Mouse (Mus musculus): ENCODE measurements around the gene Gpx7. TPM values are rescaled to one million over a fixed set of nuclear protein-coding genes. Genes with fewer than 3 reads are reported as not detected.

Gpx7 gene
- polyA plus RNA-seq, 1 experiment from 2014 or later, result 44.3 TPM

DNA sequence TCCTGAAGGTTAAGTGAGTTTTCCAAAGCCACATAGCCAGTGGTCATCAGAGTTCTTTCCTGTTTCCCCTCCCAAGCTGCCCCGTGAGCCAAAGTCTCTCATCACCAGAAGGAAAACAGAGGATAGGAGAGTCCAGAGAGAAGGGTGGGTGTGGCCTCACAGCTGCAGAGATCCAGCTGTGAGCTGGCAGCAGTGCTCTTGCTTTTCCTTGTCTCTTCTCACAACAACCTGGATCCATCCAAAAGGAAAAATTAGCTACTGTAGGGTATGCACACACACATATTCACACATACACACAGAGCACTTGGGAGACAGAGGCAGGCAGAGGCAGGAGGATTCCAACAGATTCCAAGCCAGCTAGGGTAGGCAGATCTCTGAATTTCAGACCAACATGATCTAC is 20.7 kb downstream of the Gpx7 start:
- H3K4me3 ChIP-seq, result no peak overlapping the region
- H3K27me3 ChIP-seq (ENCODE audit: low read depth, poor library complexity, severe bottlenecking), result peaks cover 40% of the 10 kb centered on the region
- no peaks in the 10 kb centered on the region for H3K36me3 ChIP-seq
- H3K9me3 ChIP-seq (replicated peaks), result no peaks in the 10 kb centered on the region
- H3K27ac ChIP-seq, result no peak overlapping the region
- WGBS, result 26% methylated on average over 1 of the region's 1 CpGs
- peaks cover 40% of the 10 kb centered on the region for H3K4me1 ChIP-seq
- no peak for DNase-seq (ENCODE audit: low spot score)

DNA sequence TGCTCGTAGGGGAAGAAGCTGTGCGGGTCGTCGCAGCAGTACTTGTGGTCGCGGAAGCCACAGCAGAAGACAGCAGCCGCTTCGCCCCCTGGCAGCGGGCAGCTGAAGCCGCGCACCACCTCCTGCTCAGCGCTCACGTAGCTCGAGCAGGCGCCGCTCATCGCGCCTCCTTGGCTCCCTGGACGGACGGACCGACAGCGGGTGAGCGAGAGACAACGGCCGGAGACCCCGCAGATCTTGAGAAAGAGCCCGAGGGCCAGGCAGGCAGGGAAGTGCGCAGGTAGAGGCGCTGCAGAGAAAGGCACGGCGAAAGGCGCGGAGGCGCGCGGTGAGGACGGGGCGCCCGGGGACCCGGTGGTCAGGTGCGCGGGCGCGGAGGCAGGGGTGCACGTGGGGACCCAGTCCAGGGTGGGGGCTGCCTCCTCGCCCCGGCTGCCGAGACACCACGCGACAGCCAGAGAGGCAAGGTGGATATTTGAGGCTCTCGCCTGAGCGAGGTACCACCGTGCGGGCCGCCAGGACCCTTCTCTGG is 23.5 kb downstream of the Gpx7 start, which contains the start of gene Shisal2a:
Gene Shisal2a (minus strand): TSS at position 167 of the 532 bp plus-strand sequence.
- DNase-seq (ENCODE audit: low spot score), result peak; percentile 68
- H3K9me3 ChIP-seq (replicated peaks), result no peaks in the 10 kb centered on the region
- peaks cover 49% of the 10 kb centered on the region for H3K4me1 ChIP-seq
- peak within 1 kb of the TSS; percentile 59 for H3K4me3 ChIP-seq
- H3K27ac ChIP-seq, result peak within 1 kb of the TSS; percentile 90
- H3K27me3 ChIP-seq (ENCODE audit: low read depth, poor library complexity, severe bottlenecking), result peaks cover 40% of the 10 kb centered on the region
- no peaks in the 10 kb centered on the region for H3K36me3 ChIP-seq
- 1% methylated on average over 55 of the region's 55 CpGs for WGBS

DNA sequence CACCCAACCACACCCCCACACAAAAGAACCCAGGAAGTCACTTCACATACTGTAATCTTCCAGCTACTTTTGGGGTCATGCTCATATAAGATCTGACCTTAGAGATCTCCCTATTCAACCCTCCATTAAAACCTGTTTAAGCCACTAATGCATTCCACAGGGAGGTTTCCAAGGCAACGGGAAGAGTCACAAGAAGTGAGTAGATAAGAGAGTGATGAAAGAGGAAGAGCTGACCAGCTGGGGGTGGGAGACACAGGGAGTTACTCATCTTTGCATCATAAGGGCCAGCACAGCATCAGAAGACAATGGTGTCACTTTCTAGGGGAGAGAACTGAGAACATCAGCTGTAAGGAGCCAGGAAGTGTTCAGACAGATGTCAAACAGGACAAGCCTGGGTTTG is 26.6 kb downstream of the Gpx7 start:
- DNase-seq (ENCODE audit: low spot score), result no peak
- H3K9me3 ChIP-seq (replicated peaks), result no peaks in the 10 kb centered on the region
- peak overlapping the region; percentile 57; the same call in 1 of the 2 replicates for H3K27ac ChIP-seq
- peaks cover 40% of the 10 kb centered on the region for H3K27me3 ChIP-seq (ENCODE audit: low read depth, poor library complexity, severe bottlenecking)
- no peaks in the 10 kb centered on the region for H3K36me3 ChIP-seq
- no peak overlapping the region for H3K4me3 ChIP-seq
- H3K4me1 ChIP-seq, result peaks cover 32% of the 10 kb centered on the region
- WGBS, result 33% methylated on average over 1 of the region's 1 CpGs

DNA sequence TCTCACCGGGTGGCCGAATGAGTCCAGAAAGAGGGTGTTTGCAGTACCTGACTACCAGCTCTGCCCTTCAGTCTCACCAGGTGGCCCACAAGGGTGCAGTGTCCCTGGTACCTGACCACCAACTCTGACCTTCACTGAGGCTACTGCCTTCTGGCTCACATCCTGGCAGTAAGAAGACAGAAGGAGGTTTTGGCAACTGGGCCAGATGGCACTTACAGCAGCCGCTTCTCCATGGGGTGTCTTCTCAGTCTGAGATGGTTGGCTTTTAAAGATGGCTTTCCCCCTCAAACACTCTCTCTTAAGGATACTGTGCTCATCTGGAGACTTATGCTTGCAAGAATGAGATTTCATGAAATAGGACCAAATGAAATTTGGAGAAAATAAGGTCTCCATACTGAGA is 27.3 kb downstream of the Gpx7 start:
- no peak for DNase-seq (ENCODE audit: low spot score)
- Histone ChIP-seq H3K27ac (peak overlapping the region; percentile 57), H3K36me3 (no peaks in the 10 kb centered on the region), H3K4me3 (no peak overlapping the region), H3K27me3 (ENCODE audit: low read depth, poor library complexity, severe bottlenecking) (peaks cover 33% of the 10 kb centered on the region), H3K4me1 (peaks cover 32% of the 10 kb centered on the region), H3K9me3 (replicated peaks) (no peaks in the 10 kb centered on the region)
- WGBS, result 77% methylated on average over 3 of the region's 3 CpGs

DNA sequence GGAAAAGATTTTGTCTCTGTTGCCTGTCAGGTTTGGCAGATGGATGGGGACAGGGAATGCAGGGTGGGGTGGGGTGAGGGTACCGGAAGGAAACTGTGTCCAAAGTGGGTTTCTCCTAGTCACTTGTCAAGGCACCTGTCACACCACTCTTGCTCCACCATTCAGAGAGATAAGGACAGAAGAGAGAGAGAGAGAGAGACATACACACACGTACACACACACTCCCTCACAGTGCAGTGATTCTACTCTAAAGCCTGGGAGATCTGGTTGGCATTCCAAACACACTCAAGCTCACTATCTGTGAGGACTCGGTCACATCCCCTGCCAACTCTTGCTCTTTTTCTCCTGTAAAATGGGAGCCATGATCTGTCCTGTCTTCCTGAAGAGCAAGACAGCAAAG is 34.6 kb downstream of the Gpx7 start:
- H3K27ac ChIP-seq, result peak overlapping the region; percentile 56

DNA sequence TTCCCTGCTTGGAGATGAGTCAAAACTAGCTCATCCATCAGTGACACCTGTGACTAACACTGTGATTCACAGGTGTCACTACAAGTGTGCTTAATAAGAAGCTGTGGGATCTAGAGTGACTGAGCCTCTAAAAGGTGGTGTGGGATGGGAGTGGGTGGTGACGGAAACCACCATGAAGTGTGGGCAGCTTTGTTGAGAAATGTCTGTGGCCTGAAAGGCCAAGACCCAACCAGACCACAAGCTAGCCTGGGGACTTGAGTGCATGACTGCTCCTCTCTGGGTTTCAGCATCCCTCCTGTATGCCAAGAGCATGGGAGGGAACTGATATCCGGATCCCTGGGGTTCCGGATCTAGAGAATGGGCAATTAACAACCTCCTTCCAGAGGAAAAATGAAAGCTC is 35.3 kb downstream of the Gpx7 start:
- no peaks in the 10 kb centered on the region for H3K36me3 ChIP-seq
- H3K4me3 ChIP-seq, result no peak overlapping the region
- peaks cover 29% of the 10 kb centered on the region for H3K4me1 ChIP-seq
- no peaks in the 10 kb centered on the region for H3K9me3 ChIP-seq (replicated peaks)
- no peaks in the 10 kb centered on the region for H3K27me3 ChIP-seq (ENCODE audit: low read depth, poor library complexity, severe bottlenecking)
- H3K27ac ChIP-seq, result peak overlapping the region; percentile 61; the same call in 1 of the 2 replicates
- no peak for DNase-seq (ENCODE audit: low spot score)
- 93% methylated on average over 3 of the region's 3 CpGs for WGBS

More for the DNA sequence above, 34.6 kb downstream of the Gpx7 start:
- Histone ChIP-seq H3K9me3 (replicated peaks) (no peaks in the 10 kb centered on the region), H3K4me3 (no peak overlapping the region), H3K27me3 (ENCODE audit: low read depth, poor library complexity, severe bottlenecking) (no peaks in the 10 kb centered on the region), H3K4me1 (peaks cover 29% of the 10 kb centered on the region), H3K36me3 (no peaks in the 10 kb centered on the region)
- DNase-seq (ENCODE audit: low spot score), result no peak
- WGBS, result 61% methylated on average over 3 of the region's 3 CpGs

DNA sequence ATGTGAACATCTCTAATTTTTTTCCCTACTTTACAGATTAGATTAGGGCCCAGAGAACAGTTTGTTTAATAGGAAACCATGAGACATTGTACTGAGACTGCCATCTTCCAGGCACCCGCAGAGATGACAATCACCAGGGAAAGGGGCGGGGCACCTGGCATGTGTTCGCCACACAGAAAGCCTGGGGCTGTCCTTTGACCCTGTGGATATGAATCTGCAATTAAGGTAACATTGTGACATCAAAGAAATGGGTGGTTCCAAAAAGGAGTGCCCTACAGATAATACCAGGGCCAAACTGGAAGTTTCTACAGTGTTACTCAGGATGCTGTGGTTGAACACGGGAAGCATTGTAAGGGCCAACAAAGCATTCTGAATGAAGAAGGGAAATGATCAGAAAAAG is 36.4 kb downstream of the Gpx7 start:
- DNase-seq (ENCODE audit: low spot score), result no peak
- no peaks in the 10 kb centered on the region for H3K27me3 ChIP-seq (ENCODE audit: low read depth, poor library complexity, severe bottlenecking)
- H3K27ac ChIP-seq, result no peak overlapping the region
- H3K9me3 ChIP-seq (replicated peaks), result no peaks in the 10 kb centered on the region
- H3K4me1 ChIP-seq, result peaks cover 29% of the 10 kb centered on the region
- no peaks in the 10 kb centered on the region for H3K36me3 ChIP-seq
- H3K4me3 ChIP-seq, result no peak overlapping the region
- 61% methylated on average over 4 of the region's 4 CpGs for WGBS

DNA sequence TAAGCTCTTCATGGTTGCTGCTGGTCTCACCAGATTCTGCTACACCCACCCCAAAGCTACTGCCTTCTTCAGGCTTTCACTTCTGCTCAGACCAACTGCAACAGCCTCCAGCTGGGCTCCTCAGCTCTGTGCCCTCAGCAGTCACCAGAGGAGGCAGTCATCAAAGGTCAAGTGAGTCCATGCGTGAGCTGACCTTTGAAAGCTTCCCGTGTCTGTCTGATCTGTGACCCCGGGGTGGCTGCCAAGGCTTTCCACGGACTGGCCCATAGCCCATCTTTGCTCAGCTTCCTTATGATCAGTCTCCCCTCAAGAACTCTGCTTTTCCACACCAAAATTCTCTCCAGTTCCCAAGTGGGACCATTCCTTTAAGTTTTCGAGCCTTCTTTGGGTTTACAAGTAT is 37.5 kb downstream of the Gpx7 start:
- Histone ChIP-seq H3K36me3 (no peaks in the 10 kb centered on the region), H3K9me3 (replicated peaks) (no peaks in the 10 kb centered on the region), H3K4me1 (peaks cover 34% of the 10 kb centered on the region), H3K27ac (peak overlapping the region; percentile 44; the same call in 1 of the 2 replicates), H3K4me3 (no peak overlapping the region), H3K27me3 (ENCODE audit: low read depth, poor library complexity, severe bottlenecking) (no peaks in the 10 kb centered on the region)
- WGBS, result 30% methylated on average over 5 of the region's 5 CpGs
- no peak for DNase-seq (ENCODE audit: low spot score)

DNA sequence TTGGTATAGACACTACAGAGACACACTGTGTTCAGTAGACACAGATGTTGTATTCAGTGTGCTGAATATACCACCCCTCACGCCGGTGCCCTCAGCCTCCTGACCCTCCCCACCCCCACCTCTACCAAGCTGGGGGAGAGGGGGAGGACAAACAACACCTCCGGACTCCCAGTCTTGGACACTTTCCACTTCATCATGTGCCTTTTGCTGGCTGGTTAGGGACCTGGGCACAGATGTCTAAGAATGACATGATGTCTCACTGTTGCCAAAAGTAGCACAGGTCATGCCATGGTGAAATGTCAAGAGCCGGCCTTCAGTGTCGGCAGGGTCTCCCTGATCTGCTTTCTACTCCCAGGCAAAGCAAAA is 42.7 kb downstream of the Gpx7 start:
- peaks cover 65% of the 10 kb centered on the region for H3K4me1 ChIP-seq
- peak overlapping the region; percentile 19 for H3K4me3 ChIP-seq
- H3K27me3 ChIP-seq (ENCODE audit: low read depth, poor library complexity, severe bottlenecking), result no peaks in the 10 kb centered on the region
- no peaks in the 10 kb centered on the region for H3K36me3 ChIP-seq
- WGBS, result 23% methylated on average over 5 of the region's 5 CpGs
- peak; percentile 46 for DNase-seq (ENCODE audit: low spot score)
- H3K9me3 ChIP-seq (replicated peaks), result no peaks in the 10 kb centered on the region
- H3K27ac ChIP-seq, result peak overlapping the region; percentile 91

DNA sequence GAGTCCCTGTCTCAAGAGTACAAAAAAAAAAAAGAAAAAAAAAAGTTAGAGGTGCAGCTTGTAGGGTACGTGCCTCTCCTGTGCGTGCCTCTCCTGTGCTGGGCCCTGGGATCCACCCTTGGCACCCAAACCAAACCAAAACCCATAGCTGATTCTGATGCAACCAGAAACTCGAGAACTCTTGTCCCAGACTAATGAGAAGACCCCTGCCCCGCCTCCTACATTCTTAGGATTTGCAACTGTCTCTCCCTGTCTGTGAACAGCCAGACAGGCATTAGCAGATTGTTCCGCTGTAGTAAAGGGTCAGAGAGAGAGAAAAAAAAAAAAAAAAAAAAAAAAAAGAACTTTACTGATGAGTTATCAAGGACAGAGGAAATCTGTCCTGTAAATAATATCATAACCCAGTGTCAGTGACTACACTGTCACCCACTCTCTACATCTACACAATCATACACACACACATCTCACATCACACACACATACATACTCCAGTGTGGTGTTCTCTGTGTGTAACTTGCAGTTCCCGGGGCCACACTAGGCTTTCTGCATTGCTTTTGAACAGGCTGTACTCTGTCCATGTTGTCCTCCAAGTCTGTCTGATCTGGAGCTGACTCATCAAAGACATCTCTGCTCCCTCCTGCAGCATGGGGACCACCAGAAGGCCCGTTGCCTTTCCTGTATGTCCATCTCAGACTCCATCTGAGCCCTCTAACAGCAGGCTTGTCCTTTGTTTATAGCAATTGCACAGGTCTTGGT is 43.2 kb downstream of the Gpx7 start:
- H3K4me1 ChIP-seq, result peaks cover 68% of the 10 kb centered on the region
- no peaks in the 10 kb centered on the region for H3K9me3 ChIP-seq (replicated peaks)
- H3K4me3 ChIP-seq, result peak overlapping the region; percentile 32
- 8% methylated on average over 7 of the region's 7 CpGs for WGBS
- no peaks in the 10 kb centered on the region for H3K27me3 ChIP-seq (ENCODE audit: low read depth, poor library complexity, severe bottlenecking)
- H3K36me3 ChIP-seq, result no peaks in the 10 kb centered on the region
- peak overlapping the region; percentile 91 for H3K27ac ChIP-seq
- peak; percentile 68 for DNase-seq (ENCODE audit: low spot score)

DNA sequence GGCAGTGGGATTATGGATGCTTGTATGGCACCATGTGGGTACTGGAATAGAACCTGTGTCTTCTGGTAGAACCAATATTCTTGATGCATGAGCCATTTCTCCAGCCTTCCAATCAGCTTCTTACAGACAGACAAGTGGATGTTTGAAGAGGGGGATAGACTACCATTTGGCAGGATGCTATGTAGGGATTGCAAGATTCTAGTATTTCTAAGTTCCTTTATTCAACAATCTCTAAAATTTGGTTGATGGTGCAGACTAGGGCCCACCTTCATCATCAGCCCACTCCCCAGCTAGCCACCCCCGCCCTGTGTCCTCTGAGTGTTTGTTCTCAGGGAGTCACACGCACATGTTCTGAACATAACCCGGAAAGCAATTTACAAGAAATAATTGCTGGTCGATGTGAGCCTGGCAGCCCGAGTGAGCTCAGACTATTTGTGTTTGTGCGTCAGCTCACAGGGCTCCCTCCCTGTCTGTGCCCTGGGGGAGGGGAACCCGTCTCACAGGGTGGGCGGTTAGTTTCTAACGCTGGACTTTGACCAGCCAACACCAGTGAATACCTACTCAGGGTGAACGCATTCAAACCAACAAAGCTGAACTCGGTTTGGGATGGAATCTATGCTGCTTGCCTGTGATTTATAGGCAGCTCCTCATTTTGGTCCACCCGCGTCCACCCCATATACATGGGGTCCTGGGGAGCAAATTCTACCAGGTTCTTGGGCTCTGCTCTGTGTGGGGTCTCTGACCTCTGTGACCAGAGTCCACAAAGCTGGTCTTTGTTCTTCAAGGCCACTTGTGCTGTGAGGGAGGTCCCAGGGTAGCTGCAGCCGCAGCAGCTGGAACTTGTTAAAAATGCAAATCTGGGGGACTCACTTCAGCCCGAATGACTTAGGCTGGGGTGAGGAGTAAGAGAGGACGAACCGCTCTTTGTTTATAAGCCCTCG is 44.2 kb downstream of the Gpx7 start:
- no peaks in the 10 kb centered on the region for H3K9me3 ChIP-seq (replicated peaks)
- 2% methylated on average over 18 of the region's 18 CpGs for WGBS
- DNase-seq (ENCODE audit: low spot score), result peak; percentile 88
- no peaks in the 10 kb centered on the region for H3K27me3 ChIP-seq (ENCODE audit: low read depth, poor library complexity, severe bottlenecking)
- peak overlapping the region; percentile 32 for H3K4me3 ChIP-seq
- H3K4me1 ChIP-seq, result peaks cover 70% of the 10 kb centered on the region
- no peaks in the 10 kb centered on the region for H3K36me3 ChIP-seq
- peak overlapping the region; percentile 91 for H3K27ac ChIP-seq

DNA sequence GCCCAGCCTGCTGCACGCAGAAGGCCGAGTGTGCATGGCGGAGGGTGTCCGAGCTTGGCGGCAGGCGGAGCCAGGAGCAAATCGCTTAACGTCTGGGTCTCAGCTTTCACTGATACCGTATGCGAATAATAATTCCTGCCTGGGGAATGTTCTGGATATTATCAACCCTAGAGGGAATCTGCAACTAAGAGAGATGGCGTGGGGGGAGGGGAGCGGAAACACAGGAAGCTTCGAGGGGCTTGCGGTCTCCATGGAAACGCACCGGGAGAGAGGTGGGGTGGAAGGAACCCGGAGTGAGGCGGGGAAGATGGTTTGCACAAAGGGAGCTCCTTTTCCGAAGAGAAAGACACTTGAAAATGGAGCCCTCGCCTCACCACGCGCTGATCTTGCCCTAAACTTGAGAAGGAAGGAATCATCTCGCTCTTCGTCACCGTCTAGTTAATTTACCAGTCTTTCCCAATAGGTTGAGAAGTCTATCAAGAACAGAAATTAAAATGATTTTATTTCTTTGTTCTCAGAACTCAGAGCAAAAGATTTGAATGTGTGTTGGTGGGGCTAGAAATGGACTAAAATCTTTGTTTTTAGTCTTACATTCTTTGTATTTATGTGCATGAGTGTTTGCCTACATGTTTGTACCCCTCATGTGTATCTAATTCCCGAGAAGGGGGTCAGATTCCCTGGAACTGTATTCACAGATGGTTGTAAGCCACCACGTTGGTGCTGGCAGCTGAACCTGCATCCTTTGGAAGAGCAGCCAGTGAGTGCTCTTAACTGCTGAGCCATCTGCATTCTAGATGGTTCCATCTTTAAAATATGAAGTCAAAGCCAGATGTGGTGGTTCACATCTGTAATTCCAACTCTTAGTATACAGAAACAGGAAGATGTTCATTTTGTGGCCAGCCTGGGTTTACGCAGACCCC is 46.4 kb downstream of the Gpx7 start:
- no peaks in the 10 kb centered on the region for H3K27me3 ChIP-seq (ENCODE audit: low read depth, poor library complexity, severe bottlenecking)
- no peaks in the 10 kb centered on the region for H3K9me3 ChIP-seq (replicated peaks)
- 7% methylated on average over 28 of the region's 28 CpGs for WGBS
- H3K36me3 ChIP-seq, result no peaks in the 10 kb centered on the region
- peak; percentile 93 for DNase-seq (ENCODE audit: low spot score)
- H3K4me1 ChIP-seq, result peaks cover 91% of the 10 kb centered on the region
- H3K27ac ChIP-seq, result peak overlapping the region; percentile 91
- H3K4me3 ChIP-seq, result peak overlapping the region; percentile 23

Data from limb, embryonic 10.5 days (tissue).